Mouse (Mus musculus): ENCODE measurements around the gene Faah. TPM values are rescaled to one million over a fixed set of nuclear protein-coding genes. Genes with fewer than 3 reads are reported as not detected.

The Faah gene
- total and polyA plus RNA-seq, 3 experiments: 0.14 to 1.4 (median 0.23) TPM

DNA sequence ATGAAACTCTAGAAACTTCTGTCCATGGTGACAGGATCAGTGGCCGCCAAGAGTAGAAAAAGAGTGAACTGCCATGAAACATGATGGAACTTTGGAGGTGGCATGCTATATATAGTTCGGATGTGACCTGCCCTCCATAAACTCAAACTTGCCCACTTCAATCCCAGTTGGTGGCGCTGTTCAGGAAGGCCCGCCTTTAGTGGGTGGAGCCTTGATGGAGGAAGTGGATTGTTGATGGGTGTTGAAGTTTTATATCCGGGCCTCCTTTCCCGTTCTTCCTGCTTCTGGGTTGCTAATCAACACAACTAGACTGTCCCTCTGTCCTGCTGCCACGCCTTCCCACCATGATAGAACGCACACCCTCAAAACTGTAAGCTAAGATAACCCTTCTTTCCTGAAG lies 32.8 kb downstream of the Faah start:
- no peak for DNase-seq

DNA sequence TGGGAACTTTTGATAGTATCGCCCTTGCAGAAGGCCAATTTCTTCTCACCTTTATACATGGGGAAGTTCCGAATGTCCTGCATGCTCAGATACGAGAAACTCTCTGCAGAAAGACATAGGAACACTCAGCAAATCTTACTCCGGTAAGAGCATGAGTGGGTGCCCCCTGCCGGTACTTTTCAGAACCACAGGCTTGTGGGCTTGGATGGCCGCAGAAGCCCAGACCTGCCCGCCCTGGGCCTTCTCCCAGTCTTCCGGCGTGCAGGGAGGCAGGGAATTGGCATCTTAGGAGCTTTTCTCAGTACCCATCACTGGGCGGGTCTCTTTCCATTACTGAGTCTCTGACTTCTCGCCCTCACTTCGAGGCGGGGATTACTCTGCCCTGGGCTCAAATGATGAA lies 33.6 kb downstream of the Faah start:
- 3% methylated on average over 13 of the region's 13 CpGs for WGBS
- intact Hi-C loops (cut with DNase I): loop anchor here (1.0 kb wide), 1 partner anchor 81 kb away; no protein-coding TSS in a partner anchor
- Histone ChIP-seq H3K36me3 (ENCODE audit: control insufficient read depth, insufficient read depth, low read length) (no peaks in the 10 kb centered on the region), H3K27ac (no peak overlapping the region), H3K9ac (ENCODE audit: low read depth, low read length) (no peak overlapping the region), H3K4me1 (ENCODE audit: control insufficient read depth, insufficient read depth, low read length) (no peaks in the 10 kb centered on the region), H3K4me3 (no peak overlapping the region), H3K27me3 (ENCODE audit: control insufficient read depth, insufficient read depth, low read length) (peaks cover 3% of the 10 kb centered on the region; the same call in 1 of the 2 replicates), H3K79me2 (replicated peaks; ENCODE audit: control insufficient read depth, insufficient read depth, low read length) (no peaks in the 10 kb centered on the region)
- DNase-seq: peak; percentile 68 to 84
- TF ChIP-seq POLR2A (IDR thresholded peaks at IDR 0.05; ENCODE audit: insufficient read depth, low read depth, low read length): no peak
- no peak for TF ChIP-seq EP300 (IDR thresholded peaks at IDR 0.05; ENCODE audit: insufficient read depth, low read depth, low read length)
- TF ChIP-seq CTCF (IDR thresholded peaks at IDR 0.05): peak; percentile 95

More for the DNA sequence above, 32.8 kb downstream of the Faah start:
- H3K27me3 ChIP-seq (ENCODE audit: control insufficient read depth, insufficient read depth, low read length): peaks cover 3% of the 10 kb centered on the region; the same call in 1 of the 2 replicates
- H3K4me1 ChIP-seq (ENCODE audit: control insufficient read depth, insufficient read depth, low read length): no peaks in the 10 kb centered on the region
- no peaks in the 10 kb centered on the region for H3K36me3 ChIP-seq (ENCODE audit: control insufficient read depth, insufficient read depth, low read length)
- 26% methylated on average over 8 of the region's 8 CpGs for WGBS
- TF ChIP-seq EP300 (IDR thresholded peaks at IDR 0.05; ENCODE audit: insufficient read depth, low read depth, low read length): no peak
- no peak for TF ChIP-seq POLR2A (IDR thresholded peaks at IDR 0.05; ENCODE audit: insufficient read depth, low read depth, low read length)
- no peak for TF ChIP-seq CTCF (IDR thresholded peaks at IDR 0.05)
- no peak overlapping the region for H3K9ac ChIP-seq (ENCODE audit: low read depth, low read length)
- intact Hi-C loops (cut with DNase I): loop anchor here (1.0 kb wide), 1 partner anchor 82 kb away; no protein-coding TSS in a partner anchor
- no peak overlapping the region for H3K27ac ChIP-seq
- no peak overlapping the region for H3K4me3 ChIP-seq
- no peaks in the 10 kb centered on the region for H3K79me2 ChIP-seq (replicated peaks; ENCODE audit: control insufficient read depth, insufficient read depth, low read length)

DNA sequence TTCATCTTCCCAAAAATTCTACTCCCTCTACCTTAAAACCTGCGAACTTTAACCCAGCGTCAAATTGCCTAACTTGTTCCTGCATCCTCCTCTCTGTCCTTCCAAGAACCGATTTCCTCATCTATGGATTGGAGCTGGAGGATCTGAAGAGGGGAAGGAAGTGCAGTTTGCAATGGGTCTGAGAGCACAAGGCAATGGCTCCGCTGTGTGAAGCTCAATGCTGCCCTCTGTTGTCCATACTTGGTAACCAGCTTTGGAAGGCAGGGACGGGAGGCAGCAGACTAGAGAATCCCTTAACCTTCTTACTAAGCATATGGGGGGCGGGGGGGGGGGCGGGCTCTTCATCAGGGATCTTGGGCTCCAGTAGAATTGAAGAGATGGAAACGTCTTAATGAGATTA lies 37.0 kb downstream of the Faah start:
- H3K27me3 ChIP-seq (ENCODE audit: control insufficient read depth, insufficient read depth, low read length): peaks cover 3% of the 10 kb centered on the region; the same call in 1 of the 2 replicates
- H3K79me2 ChIP-seq (replicated peaks; ENCODE audit: control insufficient read depth, insufficient read depth, low read length): no peaks in the 10 kb centered on the region

DNA sequence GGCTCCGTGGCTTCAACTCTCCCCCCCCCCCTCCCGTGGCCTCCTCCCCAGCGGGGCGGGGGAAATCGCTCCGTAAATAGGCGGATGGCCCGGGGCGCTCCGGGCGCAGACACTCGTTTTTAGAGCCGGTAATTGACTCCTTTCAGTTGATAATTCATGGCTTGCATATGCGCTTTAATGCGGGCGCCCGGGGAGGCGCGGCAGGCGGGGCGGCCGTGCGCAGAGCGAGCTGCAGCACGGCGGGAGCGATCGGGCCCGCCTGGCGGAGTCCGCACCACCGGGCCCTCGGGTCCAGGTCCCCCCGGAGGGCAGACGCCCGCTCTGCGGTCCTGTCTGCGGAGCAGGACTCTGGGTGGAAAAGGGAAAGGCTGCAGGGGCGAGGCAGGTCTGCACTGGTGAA lies 38.3 kb downstream of the Faah start:
- intact Hi-C loops (cut with DNase I): no loop called here
- TF ChIP-seq EP300 (IDR thresholded peaks at IDR 0.05; ENCODE audit: insufficient read depth, low read depth, low read length) (no peak), POLR2A (IDR thresholded peaks at IDR 0.05; ENCODE audit: insufficient read depth, low read depth, low read length) (no peak), CTCF (IDR thresholded peaks at IDR 0.05) (no peak)
- Histone ChIP-seq H3K4me1 (ENCODE audit: control insufficient read depth, insufficient read depth, low read length) (no peaks in the 10 kb centered on the region), H3K4me3 (no peak overlapping the region; the same call in 1 of the 2 replicates), H3K27ac (no peak overlapping the region), H3K36me3 (ENCODE audit: control insufficient read depth, insufficient read depth, low read length) (no peaks in the 10 kb centered on the region), H3K79me2 (replicated peaks; ENCODE audit: control insufficient read depth, insufficient read depth, low read length) (no peaks in the 10 kb centered on the region), H3K27me3 (ENCODE audit: control insufficient read depth, insufficient read depth, low read length) (peaks cover 3% of the 10 kb centered on the region; the same call in 1 of the 2 replicates), H3K9ac (ENCODE audit: low read depth, low read length) (no peak overlapping the region)
- 2% methylated on average over 37 of the region's 39 CpGs for WGBS
- DNase-seq: no peak

More for the DNA sequence above, 37.0 kb downstream of the Faah start:
- intact Hi-C loops (cut with DNase I): loop anchor here (1.0 to 2.0 kb wide), 2 partner anchors 77 to 250 kb away; no protein-coding TSS in a partner anchor
- peak; percentile 41 to 53 for DNase-seq
- Histone ChIP-seq H3K4me1 (ENCODE audit: control insufficient read depth, insufficient read depth, low read length) (no peaks in the 10 kb centered on the region), H3K9ac (ENCODE audit: low read depth, low read length) (no peak overlapping the region), H3K4me3 (no peak overlapping the region), H3K36me3 (ENCODE audit: control insufficient read depth, insufficient read depth, low read length) (no peaks in the 10 kb centered on the region), H3K27ac (no peak overlapping the region)
- peak; percentile 79 for TF ChIP-seq CTCF (IDR thresholded peaks at IDR 0.05)
- TF ChIP-seq POLR2A (IDR thresholded peaks at IDR 0.05; ENCODE audit: insufficient read depth, low read depth, low read length): no peak
- 0 out of 2 replicates have a peak, but pooled peaks have one; percentile 57 for TF ChIP-seq EP300 (IDR thresholded peaks at IDR 0.05; ENCODE audit: insufficient read depth, low read depth, low read length)
- WGBS: 0% methylated on average over 8 of the region's 8 CpGs

DNA sequence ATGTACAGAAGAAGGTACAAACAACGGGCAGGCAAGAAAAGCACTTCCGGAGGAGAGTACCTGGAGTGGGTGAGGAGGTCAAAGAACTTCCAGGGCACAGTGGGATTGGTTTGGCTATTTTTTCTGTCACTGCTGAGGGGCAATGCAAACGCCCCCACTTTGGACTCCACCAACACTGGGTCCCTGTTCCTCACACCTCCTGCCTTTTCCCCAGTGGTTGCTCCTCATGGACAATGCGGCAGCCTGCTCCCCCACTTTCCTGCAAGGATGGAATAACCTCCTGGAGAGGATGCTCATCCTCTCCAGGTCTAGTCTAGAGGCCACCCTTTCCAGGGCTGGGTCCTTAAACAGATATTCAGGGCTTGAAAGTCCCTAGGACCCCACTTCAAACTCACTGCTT lies 38.8 kb downstream of the Faah start:
- no peaks in the 10 kb centered on the region for H3K4me1 ChIP-seq (ENCODE audit: control insufficient read depth, insufficient read depth, low read length)
- H3K79me2 ChIP-seq (replicated peaks; ENCODE audit: control insufficient read depth, insufficient read depth, low read length): no peaks in the 10 kb centered on the region
- WGBS: 43% methylated on average over 4 of the region's 4 CpGs
- DNase-seq: no peak
- TF ChIP-seq CTCF (IDR thresholded peaks at IDR 0.05): no peak
- no peak for TF ChIP-seq EP300 (IDR thresholded peaks at IDR 0.05; ENCODE audit: insufficient read depth, low read depth, low read length)
- intact Hi-C loops (cut with DNase I): no loop called here
- H3K9ac ChIP-seq (ENCODE audit: low read depth, low read length): no peak overlapping the region
- H3K27ac ChIP-seq: no peak overlapping the region
- peaks cover 3% of the 10 kb centered on the region; the same call in 1 of the 2 replicates for H3K27me3 ChIP-seq (ENCODE audit: control insufficient read depth, insufficient read depth, low read length)
- H3K4me3 ChIP-seq: no peak overlapping the region
- H3K36me3 ChIP-seq (ENCODE audit: control insufficient read depth, insufficient read depth, low read length): no peaks in the 10 kb centered on the region

DNA sequence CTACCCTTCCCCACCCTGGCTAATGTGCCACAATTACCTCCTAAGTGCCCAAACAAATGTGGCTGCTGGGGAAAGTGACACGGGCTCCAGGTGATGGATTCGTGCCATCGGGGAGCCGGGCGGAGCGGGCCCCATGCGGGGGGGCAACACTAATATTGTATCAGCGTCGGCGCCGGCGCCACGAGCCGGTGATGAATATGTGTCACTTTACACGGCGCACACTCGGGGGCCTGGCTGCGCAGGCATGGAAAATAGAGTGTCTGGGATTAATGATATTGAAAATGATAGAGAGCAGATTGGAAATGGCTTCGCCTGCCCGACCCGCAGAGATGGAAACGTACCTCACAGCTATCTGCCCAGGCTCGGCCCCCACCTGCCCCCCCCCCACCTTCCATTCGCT lies 45.2 kb downstream of the Faah start:
- WGBS: 49% methylated on average over 24 of the region's 24 CpGs
- H3K27me3 ChIP-seq (ENCODE audit: control insufficient read depth, insufficient read depth, low read length): no peaks in the 10 kb centered on the region; the same call in 1 of the 2 replicates
- no peak overlapping the region for H3K9ac ChIP-seq (ENCODE audit: low read depth, low read length)
- H3K4me3 ChIP-seq: no peak overlapping the region
- no peak for TF ChIP-seq CTCF (IDR thresholded peaks at IDR 0.05)
- no peak for TF ChIP-seq EP300 (IDR thresholded peaks at IDR 0.05; ENCODE audit: insufficient read depth, low read depth, low read length)
- TF ChIP-seq POLR2A (IDR thresholded peaks at IDR 0.05; ENCODE audit: insufficient read depth, low read depth, low read length): no peak
- no peaks in the 10 kb centered on the region for H3K36me3 ChIP-seq (ENCODE audit: control insufficient read depth, insufficient read depth, low read length)
- intact Hi-C loops (cut with DNase I): no loop called here
- no peaks in the 10 kb centered on the region for H3K79me2 ChIP-seq (replicated peaks; ENCODE audit: control insufficient read depth, insufficient read depth, low read length)
- no peak overlapping the region for H3K27ac ChIP-seq
- H3K4me1 ChIP-seq (ENCODE audit: control insufficient read depth, insufficient read depth, low read length): no peaks in the 10 kb centered on the region
- no peak for DNase-seq
